Mouse (Mus musculus) MEL (cell line): ENCODE measurements around the gene Emg1. TPM values are rescaled to one million over a fixed set of nuclear protein-coding genes. Genes with fewer than 3 reads are reported as not detected.
A peak's percentile ranks its signal among the peaks of the same experiment; 100 is the strongest.

Experiments
- DNase-seq: peaks from one replicate; pipeline ENCODE4 v3.0.0; 2011; ENCODE audit warnings: low read depth, low spot score
- H3K27ac ChIP-seq: 2 replicates; pipeline ENCODE4 v1.5.1; 2012; ENCODE audit warnings: low read depth, mild to moderate bottlenecking, control low read depth, low read length, moderate library complexity; ENCODE audit not compliant: control insufficient read depth
- H3K27me3 ChIP-seq, 2 experiments: fragments of 150-350 bp in 1 of 2; sonication (generic) in 1 of 2; 2 replicates each; pipeline ENCODE4 v1.6.1; 2012; ENCODE audit warnings: low read length in 2 of 2, mild to moderate bottlenecking in 2 of 2, improper control_type of control experiment in 1 of 2, moderate library complexity in 1 of 2; ENCODE audit not compliant: insufficient read depth in 2 of 2, control insufficient read depth in 1 of 2
- H3K36me3 ChIP-seq, 2 experiments: 2 replicates each; pipeline ENCODE4 v1.6.1; 2012 to 2014; ENCODE audit warnings: low read length in 2 of 2, improper control_type of control experiment in 1 of 2, inconsistent platforms in 1 of 2, mild to moderate bottlenecking in 1 of 2; ENCODE audit not compliant: insufficient read depth in 2 of 2, control insufficient read depth in 1 of 2
- H3K4me1 ChIP-seq, 2 experiments: fragments of 150-350 bp in 1 of 2; sonication (generic) in 1 of 2; 2 replicates each; pipeline ENCODE4 v1.6.1; 2012; ENCODE audit warnings: low read length in 2 of 2, improper control_type of control experiment in 1 of 2, mild to moderate bottlenecking in 1 of 2; ENCODE audit not compliant: insufficient read depth in 2 of 2, control insufficient read depth in 1 of 2
- H3K4me3 ChIP-seq, 2 experiments: fragments of 150-350 bp in 1 of 2; sonication (generic) in 1 of 2; 2 replicates each; pipeline ENCODE4 v1.5.1; 2012; ENCODE audit warnings: low read depth in 2 of 2, low read length in 2 of 2, mild to moderate bottlenecking in 2 of 2, moderate library complexity in 2 of 2, control low read depth in 1 of 2, improper control_type of control experiment in 1 of 2; ENCODE audit not compliant: control insufficient read depth in 1 of 2, insufficient read depth in 1 of 2
- H3K79me2 ChIP-seq: 2 replicates; pipeline ENCODE4 v1.6.1; 2012; ENCODE audit warnings: mild to moderate bottlenecking, low read length, moderate library complexity; ENCODE audit not compliant: control insufficient read depth, poor library complexity, insufficient read depth
- H3K9ac ChIP-seq: 2 replicates; pipeline ENCODE4 v1.6.1; 2012; ENCODE audit warnings: low read depth, mild to moderate bottlenecking, control low read depth, low read length, moderate library complexity; ENCODE audit not compliant: control insufficient read depth, poor library complexity, severe bottlenecking
- H3K9me3 ChIP-seq: fragments of 150-350 bp; sonication (generic); replicated peaks from 2 replicates; pipeline ENCODE4 v1.6.1; 2012; ENCODE audit warnings: mild to moderate bottlenecking, low read length, improper control_type of control experiment, moderate library complexity; ENCODE audit not compliant: insufficient read depth
- BHLHE40 ChIP-seq: IDR thresholded peaks from 2 replicates; pipeline ENCODE4 v1.6.1; 2012; ENCODE audit warnings: low read depth, mild to moderate bottlenecking, inconsistent platforms, low read length, improper control_type of control experiment, borderline replicate concordance
- CHD2 ChIP-seq: IDR thresholded peaks from 2 replicates; pipeline ENCODE4 v1.6.1; 2011; ENCODE audit warnings: low read length, improper control_type of control experiment
- E2F4 ChIP-seq: IDR thresholded peaks from 2 replicates; pipeline ENCODE4 v1.6.1; 2011; ENCODE audit warnings: low read depth, low read length, improper control_type of control experiment, borderline replicate concordance
- ELF1 ChIP-seq: IDR thresholded peaks from 2 replicates; pipeline ENCODE4 v1.6.1; 2014; ENCODE audit warnings: low read depth, mild to moderate bottlenecking, inconsistent platforms, low read length, improper control_type of control experiment, moderate library complexity
- EP300 ChIP-seq, 2 experiments: IDR thresholded peaks; 2 replicates each; pipeline ENCODE4 v1.6.1; 2011; ENCODE audit warnings: improper control_type of control experiment in 2 of 2, low read length in 2 of 2, low read depth in 1 of 2, mild to moderate bottlenecking in 1 of 2
- ETS1 ChIP-seq: IDR thresholded peaks from 2 replicates; pipeline ENCODE4 v1.6.1; 2012; ENCODE audit warnings: low read depth, mild to moderate bottlenecking, inconsistent platforms, low read length, improper control_type of control experiment, moderate library complexity
- GATA1 ChIP-seq: IDR thresholded peaks from 2 replicates; pipeline ENCODE4 v1.6.1; 2011; ENCODE audit warnings: low read depth, low read length, improper control_type of control experiment
- JUND ChIP-seq: IDR thresholded peaks from 2 replicates; pipeline ENCODE4 v1.6.1; 2011; ENCODE audit warnings: low read depth, mild to moderate bottlenecking, improper control_type of control experiment, low read length
- KAT2A ChIP-seq: conservative IDR thresholded peaks from 2 replicates; pipeline ENCODE4 v1.6.1; 2012; ENCODE audit warnings: low read depth, low read length, improper control_type of control experiment, inconsistent platforms
- MAFK ChIP-seq: IDR thresholded peaks from 2 replicates; pipeline ENCODE4 v1.6.1; 2011; ENCODE audit warnings: low read depth, mild to moderate bottlenecking, low read length, improper control_type of control experiment, borderline replicate concordance
- MAX ChIP-seq: IDR thresholded peaks from 2 replicates; pipeline ENCODE4 v1.6.1; 2011; ENCODE audit warnings: low read length, improper control_type of control experiment
- MAZ ChIP-seq: IDR thresholded peaks from 2 replicates; pipeline ENCODE4 v1.6.1; 2012; ENCODE audit warnings: low read depth, mild to moderate bottlenecking, inconsistent platforms, low read length, improper control_type of control experiment
- MXI1 ChIP-seq: IDR thresholded peaks from 2 replicates; pipeline ENCODE4 v1.6.1; 2011; ENCODE audit warnings: mild to moderate bottlenecking, low read depth, low read length, improper control_type of control experiment
- MYC ChIP-seq: IDR thresholded peaks from 2 replicates; pipeline ENCODE4 v1.6.1; 2011; ENCODE audit warnings: low read depth, mild to moderate bottlenecking, low read length, improper control_type of control experiment, moderate library complexity
- POLR2AphosphoS2 ChIP-seq: IDR thresholded peaks from 2 replicates; pipeline ENCODE4 v1.6.1; 2011; ENCODE audit warnings: low read length, improper control_type of control experiment
- POLR2AphosphoS5 ChIP-seq: IDR thresholded peaks from 2 replicates; pipeline ENCODE4 v1.6.1; 2012; ENCODE audit warnings: low read depth, borderline replicate concordance, mild to moderate bottlenecking, inconsistent platforms, low read length, moderate library complexity, mixed read lengths
- RAD21 ChIP-seq: IDR thresholded peaks from 2 replicates; pipeline ENCODE4 v1.6.1; 2011; ENCODE audit warnings: mild to moderate bottlenecking, low read depth, low read length, improper control_type of control experiment
- SIN3A ChIP-seq: IDR thresholded peaks from 2 replicates; pipeline ENCODE4 v1.6.1; 2012; ENCODE audit warnings: low read length, improper control_type of control experiment, inconsistent platforms
- SMC3 ChIP-seq: IDR thresholded peaks from 2 replicates; pipeline ENCODE4 v1.6.1; 2011; ENCODE audit warnings: low read depth, low read length, improper control_type of control experiment
- TAL1 ChIP-seq: IDR thresholded peaks from 2 replicates; pipeline ENCODE4 v1.6.1; 2012; ENCODE audit warnings: mild to moderate bottlenecking, inconsistent platforms, low read length, moderate library complexity, mixed read lengths
- TBP ChIP-seq: IDR thresholded peaks from 2 replicates; pipeline ENCODE4 v1.8.0; 2011; ENCODE audit warnings: low read depth, low read length, improper control_type of control experiment
- TCF12 ChIP-seq: IDR thresholded peaks from 2 replicates; pipeline ENCODE4 v1.6.1; 2014; ENCODE audit warnings: low read depth, mild to moderate bottlenecking, inconsistent platforms, low read length, improper control_type of control experiment, moderate library complexity
- USF1 ChIP-seq: IDR thresholded peaks from 2 replicates; pipeline ENCODE4 v1.6.1; 2014; ENCODE audit warnings: low read depth, mild to moderate bottlenecking, inconsistent platforms, low read length, improper control_type of control experiment, moderate library complexity
- USF2 ChIP-seq, 2 experiments: IDR thresholded peaks; 2 replicates each; pipeline ENCODE4 v1.6.1; 2011 to 2012; ENCODE audit warnings: improper control_type of control experiment in 2 of 2, low read length in 2 of 2, borderline replicate concordance in 1 of 2, inconsistent platforms in 1 of 2, low read depth in 1 of 2, mild to moderate bottlenecking in 1 of 2; ENCODE audit not compliant: insufficient read depth in 1 of 2
- ZKSCAN1 ChIP-seq: IDR thresholded peaks from 2 replicates; pipeline ENCODE4 v1.6.1; 2012; ENCODE audit warnings: low read depth, mild to moderate bottlenecking, inconsistent platforms, low read length, improper control_type of control experiment, moderate library complexity
- ZMIZ1 ChIP-seq: IDR thresholded peaks from 2 replicates; pipeline ENCODE4 v1.6.1; 2012; ENCODE audit warnings: low read depth, mild to moderate bottlenecking, inconsistent platforms, low read length, improper control_type of control experiment, moderate library complexity
- ZNF384 ChIP-seq: IDR thresholded peaks from 2 replicates; pipeline ENCODE4 v1.6.1; 2012; ENCODE audit warnings: low read depth, mild to moderate bottlenecking, inconsistent platforms, low read length, improper control_type of control experiment
- polyA plus RNA-seq, 2 experiments: library from polyadenylated mRNA; stranded (reverse) in 1 of 2; unstranded in 1 of 2; fragments of >175 nt in 1 of 2; fragments of >200 nt in 1 of 2; gene quantifications; 2 replicates each; pipeline versions ENCODE4 v1.2.1 to v1.2.4; 2012; ENCODE audit warnings: low replicate concordance in 2 of 2, low read depth in 1 of 2; ENCODE audit not compliant: insufficient read length in 2 of 2, insufficient read depth in 1 of 2, missing spikeins in 1 of 2
- total RNA-seq: library from RNA; depleted of rRNA; stranded (reverse); fragments of 300-350 nt; gene quantifications from 2 replicates; pipeline ENCODE4 v1.2.3, GENCODE M21; 2012

Emg1 gene
- total and polyA plus RNA-seq, 3 experiments: 346 to 391 TPM; not detected in 1

- Histone ChIP-seq H3K27ac (no peak overlapping the region), H3K4me1 (peaks cover 36 to 41% of the 10 kb centered on the region in 2 experiments)
- DNase-seq: no peak
Measured at GRCm38 (mm10) chr6:124689011-124689410, 23.0 kb downstream of the Emg1 start.

GRCm38 (mm10) chr6:124688151-124688758 is 23.7 kb downstream of the Emg1 start:
- peaks cover 32% of the 10 kb centered on the region for H3K79me2 ChIP-seq
- H3K4me3 ChIP-seq: no peak overlapping the region
- peaks cover 39 to 46% of the 10 kb centered on the region in 2 experiments for H3K4me1 ChIP-seq
- no peak for TF ChIP-seq MAZ
- TF ChIP-seq SMC3: no peak
- TF ChIP-seq GATA1: no peak
- TF ChIP-seq MYC: no peak
- TF ChIP-seq BHLHE40: no peak
- no peak for TF ChIP-seq POLR2AphosphoS2
- TF ChIP-seq MAX: peak; percentile 54; the same call in 1 of the 2 replicates
- TF ChIP-seq CHD2: no peak
- TF ChIP-seq POLR2AphosphoS5: no peak
- TF ChIP-seq EP300 (IDR thresholded peaks at IDR 0.05; ENCODE audit: low read depth in 1 of 2, low read length in 2 of 2): peak; percentile 54 to 64
- TF ChIP-seq JUND: no peak
- TF ChIP-seq ZKSCAN1: no peak
- 0 out of 2 replicates have a peak, but pooled peaks have one; percentile 43 for TF ChIP-seq ELF1
- TF ChIP-seq E2F4: no peak
- TF ChIP-seq TAL1: no peak
- peak; percentile 60 for TF ChIP-seq SIN3A
- no peak; the same call in 1 of the 2 replicates for TF ChIP-seq MXI1
- TF ChIP-seq USF1: no peak
- TF ChIP-seq, all 39 proteins: peak for 4
- peak overlapping the region; percentile 46; the same call in 1 of the 2 replicates for H3K27ac ChIP-seq
- peak; percentile 64 for DNase-seq
- H3K9ac ChIP-seq: peak overlapping the region; percentile 1; the same call in 1 of the 2 replicates
- no peaks in the 10 kb centered on the region for H3K27me3 ChIP-seq
- no peaks in the 10 kb centered on the region for H3K9me3 ChIP-seq
- H3K36me3 ChIP-seq: peaks cover 18 to 46% of the 10 kb centered on the region in 2 experiments

More at GRCm38 (mm10) chr6:124689011-124689410, 23.0 kb downstream of the Emg1 start:
- no peak overlapping the region for H3K4me3 ChIP-seq
- peaks cover 18 to 42% of the 10 kb centered on the region in 2 experiments for H3K36me3 ChIP-seq
- H3K27me3 ChIP-seq: no peaks in the 10 kb centered on the region
- H3K9me3 ChIP-seq: no peaks in the 10 kb centered on the region
- no peak overlapping the region for H3K9ac ChIP-seq
- TF ChIP-seq MAFK (no peak), ZMIZ1 (no peak), BHLHE40 (no peak), ZKSCAN1 (no peak), KAT2A (no peak), USF2 (IDR thresholded peaks at IDR 0.05; ENCODE audit: borderline replicate concordance in 1 of 2, insufficient read depth in 1 of 2, low read depth in 1 of 2, low read length in 2 of 2) (no peak), ZNF384 (no peak), MAZ (no peak), USF1 (no peak), E2F4 (no peak), RAD21 (no peak), TAL1 (no peak), MXI1 (no peak), ETS1 (no peak), TBP (no peak), TCF12 (no peak), SIN3A (no peak)
- peaks cover 32% of the 10 kb centered on the region for H3K79me2 ChIP-seq
